Mouse (Mus musculus): ENCODE measurements around the gene Nudt15. TPM values are rescaled to one million over a fixed set of nuclear protein-coding genes. Genes with fewer than 3 reads are reported as not detected.
"Not testable (repeated sequence)": the region's sequence is repeated elsewhere in the genome, so short reads cannot be mapped to it uniquely, and the experiment has no call there.

Nudt15 gene
- polyA plus RNA-seq, 1 experiment from 2014 or later: 2.5 TPM

GRCm38 (mm10) chr14:73543781-73544180 is 4.3 kb downstream of the Nudt15 start:
- Histone ChIP-seq H3K27ac (ENCODE audit: low read depth, low read length) (no peak overlapping the region), H3K4me2 (replicated peaks; ENCODE audit: low read depth) (no peak overlapping the region), H3K9ac (ENCODE audit: low read depth, low read length) (no peak overlapping the region), H3K36me3 (ENCODE audit: control insufficient read depth, insufficient read depth) (no peaks in the 10 kb centered on the region), H3K4me1 (replicated peaks; ENCODE audit: control insufficient read depth, insufficient read depth, low read length) (no peaks in the 10 kb centered on the region), H3K9me3 (ENCODE audit: control insufficient read depth) (no peaks in the 10 kb centered on the region), H3K27me3 (replicated peaks; ENCODE audit: control insufficient read depth, insufficient read depth, low read length) (no peaks in the 10 kb centered on the region), H3K4me3 (ENCODE audit: low read depth, low read length) (no peak overlapping the region)
- no peak for ATAC-seq
- TF ChIP-seq CTCF (IDR thresholded peaks at IDR 0.05; ENCODE audit: low read depth): no peak
- 73% methylated on average over 6 of the region's 6 CpGs for WGBS

GRCm38 (mm10) chr14:73535641-73536040 is 12.4 kb downstream of the Nudt15 start:
- H3K4me2 ChIP-seq (replicated peaks; ENCODE audit: low read depth): no peak overlapping the region
- no peaks in the 10 kb centered on the region for H3K27me3 ChIP-seq (replicated peaks; ENCODE audit: control insufficient read depth, insufficient read depth, low read length)
- H3K36me3 ChIP-seq (ENCODE audit: control insufficient read depth, insufficient read depth): no peaks in the 10 kb centered on the region
- ATAC-seq: no peak
- H3K4me3 ChIP-seq (ENCODE audit: low read depth, low read length): no peak overlapping the region
- H3K9ac ChIP-seq (ENCODE audit: low read depth, low read length): no peak overlapping the region
- no peak for TF ChIP-seq CTCF (IDR thresholded peaks at IDR 0.05; ENCODE audit: low read depth)
- H3K9me3 ChIP-seq (ENCODE audit: control insufficient read depth): no peaks in the 10 kb centered on the region
- WGBS: 77% methylated on average over 2 of the region's 2 CpGs
- H3K4me1 ChIP-seq (replicated peaks; ENCODE audit: control insufficient read depth, insufficient read depth, low read length): no peaks in the 10 kb centered on the region
- H3K27ac ChIP-seq (ENCODE audit: low read depth, low read length): no peak overlapping the region

GRCm38 (mm10) chr14:73533755-73534465 is 14.1 kb downstream of the Nudt15 start:
- Histone ChIP-seq H3K9me3 (ENCODE audit: control insufficient read depth) (no peaks in the 10 kb centered on the region), H3K4me2 (replicated peaks; ENCODE audit: low read depth) (no peak overlapping the region), H3K4me1 (replicated peaks; ENCODE audit: control insufficient read depth, insufficient read depth, low read length) (no peaks in the 10 kb centered on the region), H3K27ac (ENCODE audit: low read depth, low read length) (no peak overlapping the region), H3K36me3 (ENCODE audit: control insufficient read depth, insufficient read depth) (no peaks in the 10 kb centered on the region), H3K4me3 (ENCODE audit: low read depth, low read length) (no peak overlapping the region), H3K9ac (ENCODE audit: low read depth, low read length) (no peak overlapping the region), H3K27me3 (replicated peaks; ENCODE audit: control insufficient read depth, insufficient read depth, low read length) (no peaks in the 10 kb centered on the region)
- WGBS: 75% methylated on average over 6 of the region's 6 CpGs
- ATAC-seq: no peak
- TF ChIP-seq CTCF (IDR thresholded peaks at IDR 0.05; ENCODE audit: low read depth): no peak

- H3K27ac ChIP-seq (ENCODE audit: low read depth, low read length); H3K27me3 ChIP-seq (replicated peaks; ENCODE audit: control insufficient read depth, insufficient read depth, low read length); H3K9ac ChIP-seq (ENCODE audit: low read depth, low read length); H3K4me1 ChIP-seq (replicated peaks; ENCODE audit: control insufficient read depth, insufficient read depth, low read length); H3K36me3 ChIP-seq (ENCODE audit: control insufficient read depth, insufficient read depth); H3K9me3 ChIP-seq (ENCODE audit: control insufficient read depth); H3K4me2 ChIP-seq (replicated peaks; ENCODE audit: low read depth); H3K4me3 ChIP-seq (ENCODE audit: low read depth, low read length); ATAC-seq: not testable (repeated sequence)
- 86% methylated on average over 3 of the region's 3 CpGs for WGBS
These were observed 19.4 kb downstream of the Nudt15 start for GRCm38 (mm10) chr14:73528661-73529060.

- peak within 1 kb of the TSS; percentile 77 for H3K27ac ChIP-seq (ENCODE audit: low read depth, low read length)
- no peaks in the 10 kb centered on the region for H3K27me3 ChIP-seq (replicated peaks; ENCODE audit: control insufficient read depth, insufficient read depth, low read length)
- H3K4me1 ChIP-seq (replicated peaks; ENCODE audit: control insufficient read depth, insufficient read depth, low read length): no peaks in the 10 kb centered on the region
- peak within 1 kb of the TSS; percentile 53 for H3K4me2 ChIP-seq (replicated peaks; ENCODE audit: low read depth)
- ATAC-seq: peak; percentile 100
- peak within 1 kb of the TSS; percentile 48; the same call in 1 of the 2 replicates for H3K9ac ChIP-seq (ENCODE audit: low read depth, low read length)
- no peaks in the 10 kb centered on the region for H3K36me3 ChIP-seq (ENCODE audit: control insufficient read depth, insufficient read depth)
- no peaks in the 10 kb centered on the region for H3K9me3 ChIP-seq (ENCODE audit: control insufficient read depth)
- WGBS: under 1% methylated on average over 39 of the region's 41 CpGs
- TF ChIP-seq CTCF (IDR thresholded peaks at IDR 0.05; ENCODE audit: low read depth): peak; percentile 100
- H3K4me3 ChIP-seq (ENCODE audit: low read depth, low read length): peak within 1 kb of the TSS; percentile 48
These were observed 23.1 kb downstream of the Nudt15 start, which contains the start of gene Sucla2 for GRCm38 (mm10) chr14:73524766-73525448. TSS of gene Sucla2 (plus strand) at chr14:73525319.

GRCm38 (mm10) chr14:73524136-73524535 is 23.9 kb downstream of the Nudt15 start:
- WGBS: 70% methylated on average over 3 of the region's 3 CpGs
- no peaks in the 10 kb centered on the region for H3K36me3 ChIP-seq (ENCODE audit: control insufficient read depth, insufficient read depth)
- no peak overlapping the region; the same call in 1 of the 2 replicates for H3K4me3 ChIP-seq (ENCODE audit: low read depth, low read length)
- TF ChIP-seq CTCF (IDR thresholded peaks at IDR 0.05; ENCODE audit: low read depth): no peak
- H3K9me3 ChIP-seq (ENCODE audit: control insufficient read depth): no peaks in the 10 kb centered on the region
- H3K27ac ChIP-seq (ENCODE audit: low read depth, low read length): no peak overlapping the region
- H3K9ac ChIP-seq (ENCODE audit: low read depth, low read length): no peak overlapping the region
- ATAC-seq: no peak
- peak overlapping the region; percentile 53 for H3K4me2 ChIP-seq (replicated peaks; ENCODE audit: low read depth)
- no peaks in the 10 kb centered on the region for H3K27me3 ChIP-seq (replicated peaks; ENCODE audit: control insufficient read depth, insufficient read depth, low read length)
- no peaks in the 10 kb centered on the region for H3K4me1 ChIP-seq (replicated peaks; ENCODE audit: control insufficient read depth, insufficient read depth, low read length)
